Mouse (Mus musculus): ENCODE results near the gene Vav1.

Vav1 gene

DNA sequence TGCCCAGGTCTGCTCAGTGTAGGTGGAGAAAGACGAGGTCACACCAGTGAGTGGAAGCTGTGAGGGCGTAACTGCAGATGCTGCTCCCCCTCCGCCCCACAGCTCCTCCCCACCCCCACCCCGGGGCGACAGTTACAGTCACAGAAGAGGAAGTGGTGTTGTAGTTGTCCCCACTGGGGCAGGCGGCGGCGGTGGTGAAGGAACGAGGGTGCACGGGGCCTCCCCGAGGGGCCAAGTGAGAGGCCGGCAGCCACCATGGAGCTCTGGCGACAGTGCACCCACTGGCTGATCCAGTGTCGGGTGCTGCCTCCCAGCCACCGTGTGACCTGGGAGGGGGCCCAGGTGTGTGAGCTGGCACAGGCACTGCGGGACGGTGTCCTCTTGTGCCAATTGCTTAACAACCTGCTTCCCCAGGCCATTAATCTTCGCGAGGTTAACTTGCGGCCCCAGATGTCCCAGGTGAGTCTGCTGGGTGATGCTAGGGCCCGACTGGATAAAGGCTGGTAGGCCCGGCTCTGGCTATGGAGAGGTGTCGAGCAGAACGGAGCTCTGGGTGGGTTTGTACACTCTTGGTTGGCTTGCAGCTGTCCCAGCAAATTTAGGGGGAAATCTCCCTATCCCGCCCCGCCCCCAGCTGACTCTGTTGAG, at the start of gene Vav1:
Gene Vav1, plus strand, starts transcription at position 158 of the 648 bp plus-strand sequence.
- DNase-seq (ENCODE audit: low read depth, low spot score), result no peak

GRCm38 (mm10) chr17:57229851-57230727, 48.8 kb upstream of the Vav1 start:
- no peak for DNase-seq (ENCODE audit: low read depth, low spot score)

DNA sequence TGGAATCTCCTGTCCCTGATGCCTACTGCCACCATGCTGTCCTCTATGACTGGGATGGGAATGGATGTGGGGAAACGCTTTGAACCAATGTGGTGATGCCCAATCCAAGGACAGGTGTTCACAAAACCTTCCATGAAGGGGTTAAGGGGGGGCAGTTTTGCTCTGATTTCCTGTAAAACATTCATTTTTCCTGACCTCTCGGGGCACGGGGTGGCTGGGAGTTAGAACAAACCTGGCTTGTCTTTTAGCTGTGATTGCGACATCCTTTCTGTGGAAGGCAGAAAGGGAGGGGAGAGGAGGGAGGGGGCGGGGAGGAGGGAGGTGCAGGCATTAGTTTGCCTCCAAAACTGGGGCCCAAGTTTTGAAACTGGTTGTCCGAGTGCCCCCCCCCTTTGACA, 48.2 kb upstream of the Vav1 start:
- no peak for DNase-seq (ENCODE audit: low read depth, low spot score)

DNA sequence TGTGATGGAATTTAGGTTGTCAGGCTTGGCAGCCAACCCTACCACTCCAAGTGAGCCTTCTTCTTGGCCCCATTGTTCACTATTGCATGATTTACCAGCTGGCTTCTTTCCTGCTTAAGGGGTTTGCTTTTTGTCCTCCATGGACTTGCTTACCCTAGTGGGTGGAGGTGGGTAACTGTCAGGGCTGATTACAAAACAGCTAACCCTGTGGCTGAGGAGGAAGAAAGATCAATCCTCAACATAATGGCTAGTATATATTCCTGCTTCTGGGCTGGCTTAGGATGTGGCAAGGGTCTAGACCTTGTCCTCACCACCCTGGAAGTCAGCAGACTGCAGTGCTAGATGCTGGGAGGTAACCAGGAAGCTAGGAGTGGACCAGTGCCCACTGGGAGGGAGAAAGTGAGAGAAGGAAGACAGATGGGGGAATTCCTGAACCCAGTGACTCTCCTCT, 47.6 kb upstream of the Vav1 start:
- DNase-seq (ENCODE audit: low read depth, low spot score), result no peak

GRCm38 (mm10) chr17:57232200-57232599, 46.7 kb upstream of the Vav1 start:
- no peak for DNase-seq (ENCODE audit: low read depth, low spot score)

- no peak for DNase-seq (ENCODE audit: low read depth, low spot score)
These were observed 45.9 kb upstream of the Vav1 start for GRCm38 (mm10) chr17:57233038-57233437.

- DNase-seq (ENCODE audit: low read depth, low spot score), result no peak
These were observed 44.5 kb upstream of the Vav1 start for GRCm38 (mm10) chr17:57234254-57234928.

DNA sequence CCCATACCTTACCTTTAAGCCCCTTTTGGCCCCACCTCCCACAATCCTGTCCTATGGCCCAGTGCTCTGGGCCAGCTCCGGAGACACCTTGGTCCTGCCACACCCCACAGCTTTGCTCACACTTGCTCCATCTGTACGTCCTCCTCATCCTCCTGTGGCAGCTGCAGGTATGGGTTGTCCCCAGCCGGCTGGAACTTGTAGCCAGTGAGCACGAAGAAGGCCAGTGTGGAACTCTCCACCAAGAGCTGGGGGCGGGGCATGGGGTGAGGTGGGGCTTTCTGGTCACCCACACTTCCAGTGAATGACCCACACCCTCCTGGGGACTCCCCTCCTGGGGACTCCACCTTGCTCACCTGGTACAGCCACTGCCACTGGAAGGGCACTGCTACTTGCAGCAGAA, 43.1 kb upstream of the Vav1 start:
- DNase-seq (ENCODE audit: low read depth, low spot score), result no peak

GRCm38 (mm10) chr17:57237181-57237580, 41.7 kb upstream of the Vav1 start:
- DNase-seq (ENCODE audit: low read depth, low spot score), result no peak

DNA sequence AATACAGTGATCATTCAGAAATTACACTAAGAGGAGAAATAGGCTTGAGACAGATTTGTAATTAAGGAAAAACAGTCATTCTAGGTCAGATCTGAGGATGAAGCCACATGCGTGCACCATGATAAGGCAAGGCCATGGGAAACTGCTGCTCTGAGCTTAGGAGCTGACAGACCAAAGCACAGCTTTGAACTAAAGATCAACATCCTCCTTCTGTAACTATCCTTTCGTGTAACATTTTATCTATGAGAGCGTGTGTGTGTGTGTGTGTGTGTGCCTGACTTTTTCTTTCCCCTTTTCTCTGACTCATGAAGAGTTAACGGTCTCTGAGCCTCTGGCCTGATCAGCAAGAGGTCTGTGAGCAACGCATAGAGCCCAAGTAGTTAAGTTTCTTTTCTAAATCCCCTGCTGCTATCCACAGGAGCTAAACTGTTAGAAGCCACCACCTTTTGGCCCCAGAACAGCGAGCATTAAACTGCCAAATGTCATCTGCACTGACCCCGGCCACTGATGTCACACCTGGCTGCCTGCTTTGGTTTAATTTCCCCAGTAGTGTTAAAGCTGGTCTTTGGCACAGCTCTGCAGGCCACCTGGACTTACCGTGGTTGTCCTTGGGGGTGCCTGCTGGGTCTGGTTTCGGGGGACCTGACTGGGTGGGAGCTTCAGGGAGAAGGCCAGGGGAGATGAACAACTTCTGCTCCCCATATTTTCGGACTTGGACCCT, 35.1 kb upstream of the Vav1 start:
- no peak for DNase-seq (ENCODE audit: low read depth, low spot score)

DNA sequence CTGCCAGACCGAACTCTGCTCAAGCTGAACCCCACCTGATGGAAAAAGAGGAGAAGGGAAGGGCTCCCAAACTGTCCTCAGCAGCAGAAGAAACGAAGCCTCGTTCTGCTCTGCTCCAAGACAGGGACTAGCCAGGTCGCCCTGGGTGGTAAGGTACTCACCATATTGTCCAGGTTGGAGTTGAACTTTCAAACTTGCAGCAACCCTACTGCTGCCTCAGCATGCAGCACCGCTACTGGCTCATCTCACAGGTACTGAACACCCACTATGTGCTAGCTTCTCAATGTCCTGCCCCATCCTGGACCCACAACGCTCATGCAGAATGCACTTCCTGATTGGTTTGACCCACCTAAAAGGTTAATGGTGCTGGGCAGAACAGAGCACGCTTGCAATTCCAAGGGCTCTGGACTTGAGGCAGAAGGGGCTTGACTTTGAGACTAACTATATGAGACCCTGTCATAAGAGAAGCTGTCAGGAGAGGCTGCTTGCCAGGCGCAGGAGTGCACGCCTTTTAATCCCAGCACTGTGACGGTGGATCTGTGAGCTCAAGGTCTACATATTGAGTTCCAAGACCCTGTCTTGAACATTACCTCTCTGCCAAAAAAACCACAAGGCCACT, 33.5 kb upstream of the Vav1 start:
- no peak for DNase-seq (ENCODE audit: low read depth, low spot score)

DNA sequence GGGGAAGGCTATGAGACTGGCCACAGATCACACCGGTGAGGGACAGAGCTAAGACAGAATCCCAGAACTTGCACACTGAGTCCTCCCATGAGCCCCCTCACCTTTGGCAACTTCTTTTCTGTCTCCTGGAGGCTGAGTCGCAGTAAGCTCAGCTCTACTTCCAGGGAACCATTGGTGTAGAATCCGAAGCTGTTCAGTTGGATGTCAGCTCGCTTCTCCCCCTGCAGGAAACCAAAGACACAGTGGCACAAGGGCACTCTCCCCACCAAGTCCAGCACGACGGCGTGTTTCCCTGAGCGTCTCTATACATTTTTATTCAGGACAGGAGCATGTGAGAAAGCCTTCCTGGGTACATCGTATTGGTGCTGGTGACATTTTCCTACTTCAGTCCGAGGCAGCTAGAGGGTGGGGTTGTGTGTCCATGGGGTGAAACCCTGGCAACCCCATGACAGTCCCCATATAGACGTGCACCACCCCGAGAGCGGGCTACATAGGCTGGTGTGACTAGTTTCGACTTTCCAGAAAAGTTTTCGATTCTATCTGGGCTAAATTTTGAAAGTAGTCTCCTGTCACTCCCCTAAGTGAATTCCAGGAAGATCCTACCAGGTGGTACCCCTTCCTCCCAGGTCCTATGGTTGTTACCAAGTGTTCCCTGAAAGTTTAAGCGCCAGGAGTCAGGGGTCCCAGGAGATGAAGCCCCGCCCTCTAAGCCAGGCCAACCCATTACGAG, 32.1 kb upstream of the Vav1 start:
- no peak for DNase-seq (ENCODE audit: low read depth, low spot score)

GRCm38 (mm10) chr17:57247393-57248200, 31.3 kb upstream of the Vav1 start:
- peak; percentile 100 for DNase-seq (ENCODE audit: low read depth, low spot score)

DNA sequence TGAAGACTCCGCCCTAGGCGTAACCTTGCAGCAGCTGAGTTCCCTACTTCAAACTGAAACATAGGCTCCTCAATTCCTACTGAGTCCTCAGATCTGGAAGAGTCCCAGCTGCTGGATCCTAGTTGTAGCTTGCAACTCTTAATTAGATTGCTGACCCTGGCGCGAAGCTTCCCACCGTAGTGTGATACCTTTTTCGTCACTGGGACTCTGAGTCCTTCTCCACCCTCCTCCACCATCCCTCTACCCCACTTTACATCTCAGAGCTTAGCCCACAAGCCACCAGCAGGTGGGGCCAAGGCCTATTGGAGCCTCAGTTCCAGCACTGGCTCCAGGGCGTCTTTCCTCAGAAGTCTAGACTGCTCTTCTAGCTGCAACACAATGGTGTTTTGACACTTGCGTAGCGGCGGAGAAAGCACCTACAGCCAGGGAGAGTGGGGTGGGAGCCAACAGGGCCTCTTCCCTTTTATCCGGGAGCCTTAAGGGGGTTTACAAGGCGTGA, 30.6 kb upstream of the Vav1 start, which contains the start of gene Gpr108:
Gene Gpr108, minus strand, starts transcription at position 246 of the 499 bp plus-strand sequence.
- DNase-seq (ENCODE audit: low read depth, low spot score), result peak; percentile 87

- DNase-seq (ENCODE audit: low read depth, low spot score), result no peak
These were observed 30.1 kb upstream of the Vav1 start for GRCm38 (mm10) chr17:57248771-57249170.

- peak; percentile 13 for DNase-seq (ENCODE audit: low read depth, low spot score)
These were observed 29.4 kb upstream of the Vav1 start, which contains the start of gene Trip10 for GRCm38 (mm10) chr17:57249186-57250181. Trip10 (plus strand) TSS chr17:57249455.

- peak; percentile 43 for DNase-seq (ENCODE audit: low read depth, low spot score)
These were observed 28.3 kb upstream of the Vav1 start for GRCm38 (mm10) chr17:57250461-57251160.

Measured in telencephalon, adult 2 months (tissue).